Mouse (Mus musculus): ENCODE data around the gene Lingo4. TPM values are rescaled to one million over a fixed set of nuclear protein-coding genes. Genes with fewer than 3 reads are reported as not detected.

Lingo4 gene
- polyA plus RNA-seq, 1 experiment from 2014 or later: 0.67 TPM

- DNase-seq (no peak), ATAC-seq (ENCODE audit: low FRiP score, low TSS enrichment) (no peak)
- peaks cover 9% of the 10 kb centered on the region for H3K4me1 ChIP-seq (ENCODE audit: control insufficient read depth, insufficient read depth, low read length)
- H3K9ac ChIP-seq (replicated peaks; ENCODE audit: low read length): no peak overlapping the region
- H3K9me3 ChIP-seq (ENCODE audit: control insufficient read depth, low read length): no peaks in the 10 kb centered on the region
- 21% methylated on average over 13 of the region's 13 CpGs for WGBS
- H3K27ac ChIP-seq (replicated peaks; ENCODE audit: low read depth, low read length): no peak overlapping the region
- H3K36me3 ChIP-seq (ENCODE audit: control insufficient read depth, insufficient read depth, low read length): no peaks in the 10 kb centered on the region
- H3K4me3 ChIP-seq (replicated peaks; ENCODE audit: low read depth, low read length): no peak overlapping the region
- no peak overlapping the region for H3K4me2 ChIP-seq (ENCODE audit: low read length)
- peaks cover 3% of the 10 kb centered on the region; the same call in 1 of the 2 replicates for H3K27me3 ChIP-seq (ENCODE audit: control insufficient read depth, insufficient read depth, low read length)
Observed at GRCm38 (mm10) chr3:94377028-94377923, 21.0 kb upstream of the Lingo4 start.

DNA sequence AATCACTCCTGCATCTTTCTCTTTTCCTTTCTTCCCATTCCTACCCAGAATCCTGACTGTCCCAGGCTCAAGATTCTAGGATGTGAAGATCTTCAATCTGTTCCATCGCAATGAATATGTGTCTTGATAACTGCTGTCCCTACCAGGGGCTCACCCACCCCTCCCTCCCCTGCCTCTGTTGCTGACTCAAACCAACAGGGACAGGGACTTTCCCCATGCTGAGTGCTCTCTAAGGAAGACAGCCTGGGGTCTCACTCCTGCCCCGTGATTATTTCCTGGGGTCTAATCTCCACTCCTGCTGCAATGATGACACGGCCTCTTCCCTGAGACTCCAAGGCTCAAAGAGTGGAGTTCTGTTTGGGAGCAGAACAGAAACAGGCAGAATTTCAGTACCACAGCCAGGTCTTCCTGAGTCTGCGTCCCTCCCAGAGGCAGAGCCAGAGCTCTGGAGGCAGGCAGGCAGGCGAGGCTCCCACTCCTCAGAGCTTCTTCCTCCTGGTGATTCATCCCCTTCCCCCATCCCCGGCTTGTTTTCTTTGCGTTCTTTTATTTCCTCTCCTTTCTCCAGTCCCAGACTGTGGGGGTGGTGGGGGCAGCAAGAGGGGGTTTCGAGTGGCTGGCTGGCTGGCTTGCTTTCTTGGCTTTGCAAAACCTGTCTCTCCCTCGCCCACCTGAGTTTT, 18.3 kb upstream of the Lingo4 start:
- no peak for ATAC-seq (ENCODE audit: low FRiP score, low TSS enrichment)
- H3K27ac ChIP-seq (replicated peaks; ENCODE audit: low read depth, low read length): no peak overlapping the region

GRCm38 (mm10) chr3:94382308-94382707, 16.0 kb upstream of the Lingo4 start:
- ATAC-seq (ENCODE audit: low FRiP score, low TSS enrichment): no peak
- Histone ChIP-seq H3K4me2 (ENCODE audit: low read length) (no peak overlapping the region), H3K9ac (replicated peaks; ENCODE audit: low read length) (no peak overlapping the region), H3K27ac (replicated peaks; ENCODE audit: low read depth, low read length) (no peak overlapping the region), H3K36me3 (ENCODE audit: control insufficient read depth, insufficient read depth, low read length) (no peaks in the 10 kb centered on the region), H3K4me1 (ENCODE audit: control insufficient read depth, insufficient read depth, low read length) (no peaks in the 10 kb centered on the region), H3K4me3 (replicated peaks; ENCODE audit: low read depth, low read length) (no peak overlapping the region), H3K9me3 (ENCODE audit: control insufficient read depth, low read length) (no peaks in the 10 kb centered on the region), H3K27me3 (ENCODE audit: control insufficient read depth, insufficient read depth, low read length) (no peaks in the 10 kb centered on the region)
- no peak for DNase-seq
- 72% methylated on average over 5 of the region's 5 CpGs for WGBS

More for the DNA sequence above, 18.3 kb upstream of the Lingo4 start:
- Histone ChIP-seq H3K9me3 (ENCODE audit: control insufficient read depth, low read length) (no peaks in the 10 kb centered on the region), H3K27me3 (ENCODE audit: control insufficient read depth, insufficient read depth, low read length) (no peaks in the 10 kb centered on the region), H3K4me2 (ENCODE audit: low read length) (no peak overlapping the region), H3K36me3 (ENCODE audit: control insufficient read depth, insufficient read depth, low read length) (no peaks in the 10 kb centered on the region), H3K4me1 (ENCODE audit: control insufficient read depth, insufficient read depth, low read length) (no peaks in the 10 kb centered on the region), H3K4me3 (replicated peaks; ENCODE audit: low read depth, low read length) (no peak overlapping the region), H3K9ac (replicated peaks; ENCODE audit: low read length) (no peak overlapping the region)
- 28% methylated on average over 9 of the region's 9 CpGs for WGBS
- no peak for DNase-seq

DNA sequence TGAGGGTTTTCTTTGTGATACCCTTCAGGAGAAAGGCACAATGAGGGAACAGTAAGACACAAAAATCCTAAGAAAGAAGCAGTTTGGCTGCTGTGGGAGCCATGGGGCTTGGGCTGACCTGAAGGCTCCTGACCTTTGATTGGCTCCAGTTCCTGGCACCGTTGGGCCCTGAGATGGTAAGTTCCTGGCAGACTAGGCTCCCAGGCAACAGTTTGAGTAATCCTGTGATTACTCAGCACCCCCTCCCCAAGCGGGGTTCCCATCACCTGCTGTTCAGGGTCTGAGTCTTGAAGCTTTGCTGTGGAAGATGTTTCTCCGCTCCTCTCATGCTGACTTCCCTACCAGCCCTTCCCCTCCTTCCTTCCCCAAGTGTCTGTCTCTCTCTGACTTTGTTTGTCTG, 14.8 kb upstream of the Lingo4 start:
- Histone ChIP-seq H3K4me1 (ENCODE audit: control insufficient read depth, insufficient read depth, low read length) (no peaks in the 10 kb centered on the region), H3K4me3 (replicated peaks; ENCODE audit: low read depth, low read length) (no peak overlapping the region), H3K36me3 (ENCODE audit: control insufficient read depth, insufficient read depth, low read length) (no peaks in the 10 kb centered on the region), H3K4me2 (ENCODE audit: low read length) (no peak overlapping the region), H3K9ac (replicated peaks; ENCODE audit: low read length) (no peak overlapping the region), H3K9me3 (ENCODE audit: control insufficient read depth, low read length) (no peaks in the 10 kb centered on the region), H3K27me3 (ENCODE audit: control insufficient read depth, insufficient read depth, low read length) (no peaks in the 10 kb centered on the region), H3K27ac (replicated peaks; ENCODE audit: low read depth, low read length) (no peak overlapping the region)
- WGBS: 60% methylated on average over 3 of the region's 3 CpGs
- ATAC-seq (ENCODE audit: low FRiP score, low TSS enrichment) (no peak), DNase-seq (no peak)

DNA sequence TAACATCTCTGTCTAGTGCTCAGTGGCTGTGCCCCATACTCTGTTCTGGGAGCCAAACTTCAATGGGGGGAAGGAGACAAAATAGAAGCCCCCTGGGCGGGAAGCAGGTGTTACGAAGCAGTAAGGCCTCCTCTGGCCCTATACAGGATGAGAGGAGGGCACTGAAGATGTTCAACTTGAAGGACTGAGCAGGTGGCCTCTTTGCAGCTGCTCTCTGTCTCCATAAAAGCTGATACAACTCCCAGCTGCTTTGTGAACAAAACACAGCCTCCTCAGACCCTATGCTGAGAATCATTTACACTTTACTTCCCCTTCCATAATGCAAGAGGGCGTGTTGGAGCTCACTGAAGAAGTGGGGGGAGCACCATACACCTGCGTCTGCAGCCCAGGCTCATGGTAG, 11.6 kb upstream of the Lingo4 start:
- no peaks in the 10 kb centered on the region for H3K4me1 ChIP-seq (ENCODE audit: control insufficient read depth, insufficient read depth, low read length)
- no peak overlapping the region for H3K9ac ChIP-seq (replicated peaks; ENCODE audit: low read length)
- H3K9me3 ChIP-seq (ENCODE audit: control insufficient read depth, low read length): no peaks in the 10 kb centered on the region
- H3K27me3 ChIP-seq (ENCODE audit: control insufficient read depth, insufficient read depth, low read length): no peaks in the 10 kb centered on the region
- H3K4me3 ChIP-seq (replicated peaks; ENCODE audit: low read depth, low read length): no peak overlapping the region
- H3K36me3 ChIP-seq (ENCODE audit: control insufficient read depth, insufficient read depth, low read length): no peaks in the 10 kb centered on the region
- no peak for ATAC-seq (ENCODE audit: low FRiP score, low TSS enrichment)
- H3K27ac ChIP-seq (replicated peaks; ENCODE audit: low read depth, low read length): no peak overlapping the region
- DNase-seq: no peak
- WGBS: 67% methylated on average over 4 of the region's 4 CpGs
- no peak overlapping the region for H3K4me2 ChIP-seq (ENCODE audit: low read length)

DNA sequence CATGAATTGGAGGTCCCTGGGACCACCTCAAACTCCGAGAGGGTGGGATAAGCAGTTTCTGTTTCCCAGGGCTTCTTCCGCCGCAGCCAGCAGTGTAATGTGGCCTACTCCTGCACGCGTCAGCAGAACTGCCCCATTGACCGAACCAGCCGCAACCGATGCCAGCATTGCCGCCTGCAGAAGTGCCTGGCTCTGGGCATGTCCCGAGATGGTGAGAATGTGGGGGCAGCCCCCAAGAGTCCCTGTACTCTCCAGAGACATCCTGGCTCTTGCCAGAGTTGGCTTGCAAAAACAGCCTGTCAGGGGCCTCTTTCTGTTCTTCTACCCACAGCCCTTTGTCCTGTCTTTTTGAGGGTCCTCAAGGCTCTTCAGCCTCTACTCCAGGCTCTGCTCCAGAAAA, 10.9 kb upstream of the Lingo4 start:
- Histone ChIP-seq H3K9me3 (ENCODE audit: control insufficient read depth, low read length) (no peaks in the 10 kb centered on the region), H3K27me3 (ENCODE audit: control insufficient read depth, insufficient read depth, low read length) (no peaks in the 10 kb centered on the region), H3K4me3 (replicated peaks; ENCODE audit: low read depth, low read length) (no peak overlapping the region), H3K36me3 (ENCODE audit: control insufficient read depth, insufficient read depth, low read length) (no peaks in the 10 kb centered on the region), H3K27ac (replicated peaks; ENCODE audit: low read depth, low read length) (no peak overlapping the region), H3K4me2 (ENCODE audit: low read length) (no peak overlapping the region), H3K4me1 (ENCODE audit: control insufficient read depth, insufficient read depth, low read length) (no peaks in the 10 kb centered on the region), H3K9ac (replicated peaks; ENCODE audit: low read length) (no peak overlapping the region)
- no peak for ATAC-seq (ENCODE audit: low FRiP score, low TSS enrichment)
- 94% methylated on average over 10 of the region's 10 CpGs for WGBS
- DNase-seq: no peak

GRCm38 (mm10) chr3:94388047-94388446, 10.3 kb upstream of the Lingo4 start:
- ATAC-seq (ENCODE audit: low FRiP score, low TSS enrichment) (no peak), DNase-seq (no peak)
- Histone ChIP-seq H3K9ac (replicated peaks; ENCODE audit: low read length) (no peak overlapping the region), H3K27ac (replicated peaks; ENCODE audit: low read depth, low read length) (no peak overlapping the region), H3K27me3 (ENCODE audit: control insufficient read depth, insufficient read depth, low read length) (no peaks in the 10 kb centered on the region), H3K36me3 (ENCODE audit: control insufficient read depth, insufficient read depth, low read length) (no peaks in the 10 kb centered on the region), H3K9me3 (ENCODE audit: control insufficient read depth, low read length) (no peaks in the 10 kb centered on the region), H3K4me2 (ENCODE audit: low read length) (no peak overlapping the region), H3K4me1 (ENCODE audit: control insufficient read depth, insufficient read depth, low read length) (no peaks in the 10 kb centered on the region), H3K4me3 (replicated peaks; ENCODE audit: low read depth, low read length) (no peak overlapping the region)
- 87% methylated on average over 5 of the region's 5 CpGs for WGBS

GRCm38 (mm10) chr3:94389420-94389819, 8.9 kb upstream of the Lingo4 start:
- no peaks in the 10 kb centered on the region for H3K4me1 ChIP-seq (ENCODE audit: control insufficient read depth, insufficient read depth, low read length)
- no peak overlapping the region for H3K4me2 ChIP-seq (ENCODE audit: low read length)
- H3K36me3 ChIP-seq (ENCODE audit: control insufficient read depth, insufficient read depth, low read length): no peaks in the 10 kb centered on the region
- no peak overlapping the region for H3K27ac ChIP-seq (replicated peaks; ENCODE audit: low read depth, low read length)
- 96% methylated on average over 16 of the region's 16 CpGs for WGBS
- no peaks in the 10 kb centered on the region for H3K27me3 ChIP-seq (ENCODE audit: control insufficient read depth, insufficient read depth, low read length)
- H3K9me3 ChIP-seq (ENCODE audit: control insufficient read depth, low read length): no peaks in the 10 kb centered on the region
- ATAC-seq (ENCODE audit: low FRiP score, low TSS enrichment) (no peak), DNase-seq (no peak)
- H3K9ac ChIP-seq (replicated peaks; ENCODE audit: low read length): no peak overlapping the region
- no peak overlapping the region for H3K4me3 ChIP-seq (replicated peaks; ENCODE audit: low read depth, low read length)

DNA sequence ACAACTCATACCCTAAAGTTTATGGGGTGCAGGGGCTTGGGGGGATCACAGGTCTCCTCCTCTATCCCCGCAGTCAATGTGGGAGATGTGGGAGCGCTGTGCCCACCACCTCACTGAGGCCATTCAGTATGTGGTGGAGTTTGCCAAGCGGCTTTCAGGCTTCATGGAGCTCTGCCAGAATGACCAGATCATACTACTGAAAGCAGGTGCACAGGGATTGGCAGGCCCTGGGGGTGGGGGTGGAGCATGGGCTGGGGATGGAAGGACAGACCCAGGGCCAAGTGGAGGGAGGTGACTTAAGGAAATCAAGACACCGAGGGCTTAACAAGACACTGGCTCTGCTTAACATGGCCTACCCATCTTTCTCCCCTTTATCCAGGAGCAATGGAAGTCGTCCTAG, 7.3 kb upstream of the Lingo4 start:
- no peak for ATAC-seq (ENCODE audit: low FRiP score, low TSS enrichment)
- Histone ChIP-seq H3K4me2 (ENCODE audit: low read length) (no peak overlapping the region), H3K27me3 (ENCODE audit: control insufficient read depth, insufficient read depth, low read length) (no peaks in the 10 kb centered on the region), H3K27ac (replicated peaks; ENCODE audit: low read depth, low read length) (no peak overlapping the region), H3K4me3 (replicated peaks; ENCODE audit: low read depth, low read length) (no peak overlapping the region), H3K9me3 (ENCODE audit: control insufficient read depth, low read length) (no peaks in the 10 kb centered on the region), H3K36me3 (ENCODE audit: control insufficient read depth, insufficient read depth, low read length) (no peaks in the 10 kb centered on the region), H3K9ac (replicated peaks; ENCODE audit: low read length) (no peak overlapping the region), H3K4me1 (ENCODE audit: control insufficient read depth, insufficient read depth, low read length) (no peaks in the 10 kb centered on the region)
- DNase-seq: no peak
- WGBS: 85% methylated on average over 5 of the region's 5 CpGs

Measured in midbrain, embryonic 14.5 days (tissue).